In genomic region chr11:85716730-85717129, GRCm38 (mm10) we compare ENCODE assay signal across 4 mouse cellular contexts.
DNase-seq lines count a peak whose midpoint lies in the region; ATAC-seq lines count a peak whose summit lies in the region.
"Not testable (repeated sequence)": the region's sequence is repeated elsewhere in the genome, so short reads cannot be mapped to it uniquely, and the experiment has no call there.

No protein-coding gene starts in this region.

- not testable (repeated sequence) for H3K27me3 ChIP-seq in lung, embryonic 15.5 days

- 75% methylated on average over 2 of the region's 2 CpGs for WGBS in lung, embryonic 15.5 days

- H3K9me3 ChIP-seq in lung, embryonic 15.5 days = not testable (repeated sequence)

- DNase-seq in fat pad, adult 2 months (ENCODE audit: extremely low read depth, low read depth, low spot score) = peak; percentile 30

- not testable (repeated sequence) for H3K4me2 ChIP-seq in lung, embryonic 15.5 days

- peak; percentile 76 for ATAC-seq in erythroblast, adult 5-6 weeks (replicated peaks; ENCODE audit: low FRiP score, poor library complexity, severe bottlenecking)
- ATAC-seq in lung, embryonic 15.5 days (ENCODE audit: borderline replicate concordance, extremely low read depth, low FRiP score, low TSS enrichment) = not testable (repeated sequence)
- peak; percentile 44 for ATAC-seq in megakaryocyte progenitor cell, adult 5-6 weeks (replicated peaks; ENCODE audit: poor library complexity)

- 0 out of 2 replicates have a peak overlapping the region, but pooled peaks have one; percentile 5 for H3K27ac ChIP-seq in lung, embryonic 15.5 days

- peaks cover 55% of the 10 kb centered on the region for H3K4me1 ChIP-seq in lung, embryonic 15.5 days

- H3K36me3 ChIP-seq in lung, embryonic 15.5 days = not testable (repeated sequence)

- H3K4me3 ChIP-seq in lung, embryonic 15.5 days = not testable (repeated sequence)

- H3K9ac ChIP-seq in lung, embryonic 15.5 days = not testable (repeated sequence)
